Mouse (Mus musculus) adrenal gland, postnatal 25 days (tissue): Measurements from ENCODE around the gene Rxfp4. TPM values are rescaled to one million over a fixed set of nuclear protein-coding genes. Genes with fewer than 3 reads are reported as not detected.
A peak's percentile ranks its signal among the peaks of the same experiment; 100 is the strongest.

Experiments
- DNase-seq: peaks from one replicate; pipeline ENCODE4 v3.0.0; 2021; ENCODE audit warnings: mixed read lengths
- long read RNA-seq: library from polyadenylated mRNA; stranded (forward); transcript quantifications from one replicate; pipeline ENCODE4 v2.0.0, GENCODE M21; 2021
- total RNA-seq: library from RNA; stranded (reverse); gene quantifications from 2 replicates; pipeline ENCODE4 v1.2.3, GENCODE M21; 2021

The Rxfp4 gene
- not detected in 2 replicates for total RNA-seq
- long read RNA-seq, result 0 reads

- no peak for DNase-seq
Measured at GRCm38 (mm10) chr3:88652846-88653515, at the start of gene Rxfp4. Gene Rxfp4 (minus strand): TSS chr3:88653142.

DNA sequence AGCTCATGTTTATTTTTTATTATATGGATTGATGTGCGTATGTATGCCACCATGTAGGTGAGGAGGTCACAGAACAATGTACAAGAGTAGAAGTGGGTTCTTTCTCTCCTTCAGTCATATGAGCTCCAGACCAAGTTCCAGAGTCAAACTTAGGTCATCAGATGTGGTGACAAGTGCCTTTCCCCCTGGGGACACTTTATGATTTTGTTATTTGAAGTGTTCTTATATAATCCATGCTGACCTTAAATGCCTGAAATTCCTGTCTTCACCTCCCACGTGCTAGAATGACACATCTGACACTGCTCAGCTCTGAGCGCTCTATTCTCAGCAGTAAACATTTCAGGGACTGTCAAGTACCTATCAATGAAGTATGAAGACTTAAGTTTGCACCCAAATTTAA is 48.3 kb upstream of the Rxfp4 start:
- DNase-seq, result no peak

GRCm38 (mm10) chr3:88700247-88700646 is 47.3 kb upstream of the Rxfp4 start:
- no peak for DNase-seq

DNA sequence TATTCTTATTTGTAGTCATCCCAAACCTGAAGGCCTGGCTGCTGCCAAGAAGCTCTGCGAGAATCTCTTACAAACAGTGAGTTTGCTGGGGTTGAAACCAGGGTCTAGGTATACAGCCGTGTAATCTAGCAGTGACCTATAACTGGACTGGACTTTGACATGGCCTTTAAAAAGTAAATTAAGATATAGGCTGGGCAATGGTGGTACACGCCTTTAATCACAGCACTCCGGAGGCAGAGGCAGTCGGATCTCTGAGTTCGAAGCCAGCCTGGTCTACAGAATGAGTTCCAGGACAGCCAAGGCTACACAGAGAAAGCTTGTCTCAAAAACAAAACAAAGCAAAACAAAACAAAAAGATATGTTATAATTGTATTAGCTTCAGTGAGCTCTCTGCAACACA is 45.9 kb upstream of the Rxfp4 start:
- no peak for DNase-seq

- no peak for DNase-seq
Measured at GRCm38 (mm10) chr3:88698051-88698450, 45.1 kb upstream of the Rxfp4 start.

DNA sequence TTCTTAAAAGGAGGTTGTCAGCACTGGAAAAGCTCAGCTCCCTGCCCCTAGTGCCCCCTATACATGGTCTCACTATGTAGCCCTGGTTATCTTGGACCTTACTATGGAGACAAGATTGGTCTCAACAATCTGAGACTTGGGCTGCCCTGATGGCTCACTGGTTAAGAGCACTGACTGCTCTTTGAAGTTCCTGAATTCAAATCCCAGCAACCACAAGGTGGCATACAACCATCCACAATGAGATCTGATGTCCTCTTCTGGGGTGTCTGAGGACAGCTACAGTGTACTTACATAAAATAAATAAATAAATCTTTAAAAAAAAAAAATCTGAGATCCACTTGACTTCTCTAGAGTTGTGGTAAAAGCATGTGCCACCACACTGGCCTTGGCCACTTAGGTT is 42.6 kb upstream of the Rxfp4 start:
- DNase-seq, result no peak

DNA sequence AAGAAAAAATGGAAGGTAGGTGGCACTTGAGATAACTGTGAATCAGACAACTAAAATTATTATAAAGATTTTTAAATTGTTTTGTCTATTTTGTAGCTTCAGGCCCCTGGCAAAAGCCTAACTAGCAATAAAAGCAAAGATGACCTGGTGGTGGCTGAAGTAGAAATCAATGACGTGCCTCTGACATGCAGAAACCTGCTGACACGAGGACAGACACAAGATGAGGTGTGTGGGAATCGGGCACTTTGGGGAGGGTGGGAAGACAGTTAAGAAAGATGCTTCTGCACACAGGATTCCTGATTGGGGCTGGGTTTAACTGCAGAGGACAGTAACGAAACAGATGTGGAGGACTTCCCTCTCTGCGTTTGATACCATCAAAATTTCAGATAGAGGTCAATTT is 36.1 kb upstream of the Rxfp4 start:
- DNase-seq, result no peak

DNA sequence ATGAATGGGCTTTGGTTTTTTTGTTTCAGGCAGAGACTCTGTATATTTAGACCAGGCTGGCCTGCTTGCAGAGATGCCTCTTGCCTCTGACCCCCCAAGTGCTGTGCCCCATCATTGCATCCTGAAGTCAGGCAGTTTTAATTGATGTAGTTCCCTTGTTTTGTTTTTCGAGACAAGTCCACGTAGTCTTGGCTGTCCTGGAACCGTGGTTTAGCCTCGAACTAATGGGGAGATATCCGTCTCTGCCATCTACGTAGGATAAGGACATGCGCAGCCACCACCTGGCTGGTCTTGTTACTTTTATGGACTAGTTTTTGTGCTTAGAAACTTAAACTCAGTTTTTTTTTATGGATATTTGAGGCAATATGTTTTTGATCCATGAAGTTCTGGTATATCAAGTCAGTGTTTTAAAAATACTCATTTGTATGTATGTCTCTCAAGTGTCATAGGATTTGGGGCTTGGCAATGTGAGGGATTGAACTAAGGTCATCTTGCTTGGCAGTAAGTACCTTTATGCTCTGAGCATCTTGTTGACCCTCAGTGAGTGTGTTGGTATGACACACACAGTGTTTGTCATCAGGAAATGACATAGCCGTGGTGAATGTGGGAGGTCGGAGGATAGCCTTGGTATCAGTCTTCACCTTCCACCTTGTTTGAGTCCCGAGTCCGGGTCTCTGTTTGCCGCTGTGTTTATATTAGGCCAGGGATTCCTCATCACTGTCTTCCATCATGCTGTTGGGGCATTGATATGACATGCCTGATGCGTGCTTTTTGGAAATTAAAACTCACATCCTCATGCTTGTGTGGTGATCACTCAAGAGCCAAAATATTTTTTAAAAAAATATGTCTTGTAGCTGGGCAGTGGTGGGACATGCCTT is 34.0 kb upstream of the Rxfp4 start:
- no peak for DNase-seq

DNA sequence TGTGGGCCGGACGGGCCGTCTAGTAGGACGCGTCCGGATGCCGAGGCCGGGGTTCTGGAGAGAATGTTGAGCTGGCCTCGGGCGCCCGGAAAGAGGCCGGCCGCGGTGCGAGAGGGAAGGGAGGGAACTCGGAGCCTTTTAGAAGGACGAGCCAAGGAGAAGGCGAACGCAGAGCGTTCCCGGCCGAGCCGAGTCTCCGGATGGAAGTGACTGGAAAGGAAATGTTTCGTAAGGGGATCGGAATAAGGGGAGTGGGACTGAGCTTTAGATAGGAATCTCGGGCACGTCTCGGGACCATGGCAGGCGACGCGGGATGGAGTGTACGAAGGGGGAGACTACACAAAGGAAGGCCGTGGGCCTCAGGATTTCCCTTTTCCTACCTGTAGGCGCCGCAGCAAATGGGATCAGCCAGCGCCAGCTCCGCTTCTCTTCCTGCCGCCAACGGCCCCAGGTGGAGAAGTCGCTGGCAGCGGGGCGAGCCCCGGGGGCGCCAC is 33.1 kb upstream of the Rxfp4 start:
- DNase-seq, result peak; percentile 47

DNA sequence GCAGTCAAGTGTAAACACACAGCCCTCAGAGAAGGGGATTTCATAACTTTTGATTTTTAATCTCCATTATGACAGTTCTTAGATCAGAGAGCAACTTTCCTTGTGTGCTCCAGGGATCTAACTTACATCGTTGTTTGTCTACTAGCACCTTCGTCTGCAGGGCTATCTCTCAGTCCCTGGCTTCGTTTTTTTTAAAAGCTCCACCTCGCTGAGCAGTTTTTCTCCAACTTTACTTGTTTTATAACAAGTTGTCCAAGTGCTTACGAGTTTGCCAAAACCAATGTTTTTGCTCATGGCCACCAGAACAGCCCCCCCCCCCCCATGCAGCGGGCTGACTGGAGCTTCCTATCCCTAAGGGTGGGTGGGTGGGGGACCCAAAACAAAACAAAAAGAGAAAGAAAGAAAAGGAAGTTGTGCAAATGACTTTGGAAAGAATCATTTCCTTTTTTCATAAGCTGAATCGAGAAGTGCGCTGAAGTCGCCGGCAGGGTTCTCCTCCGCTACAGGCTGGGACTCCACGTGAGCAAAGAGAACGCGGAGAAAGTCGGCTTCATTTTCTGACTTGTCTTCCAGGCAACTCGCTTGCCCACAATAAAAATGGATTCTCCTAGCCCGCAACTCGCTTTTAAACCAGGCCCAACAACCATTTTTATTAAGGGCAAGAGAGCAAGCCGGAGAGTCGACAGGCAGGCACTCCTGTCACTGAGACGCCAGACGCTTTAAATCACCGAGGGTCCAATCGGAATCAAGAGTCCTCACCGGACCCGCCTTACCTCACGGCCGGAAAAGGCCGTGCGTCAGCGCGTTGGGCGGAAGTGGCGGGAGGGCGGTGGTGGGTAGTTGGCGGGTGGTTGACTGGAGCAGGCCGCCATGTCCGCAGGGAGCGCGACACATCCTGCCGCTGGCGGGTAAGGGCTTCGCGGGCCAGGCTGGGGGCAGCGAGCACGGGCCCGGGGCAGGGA is 32.3 kb upstream of the Rxfp4 start, which contains the start of gene Khdc4:
Gene Khdc4, plus strand, starts transcription at position 824 of the 962 bp plus-strand sequence.
- DNase-seq, result peak; percentile 95

DNA sequence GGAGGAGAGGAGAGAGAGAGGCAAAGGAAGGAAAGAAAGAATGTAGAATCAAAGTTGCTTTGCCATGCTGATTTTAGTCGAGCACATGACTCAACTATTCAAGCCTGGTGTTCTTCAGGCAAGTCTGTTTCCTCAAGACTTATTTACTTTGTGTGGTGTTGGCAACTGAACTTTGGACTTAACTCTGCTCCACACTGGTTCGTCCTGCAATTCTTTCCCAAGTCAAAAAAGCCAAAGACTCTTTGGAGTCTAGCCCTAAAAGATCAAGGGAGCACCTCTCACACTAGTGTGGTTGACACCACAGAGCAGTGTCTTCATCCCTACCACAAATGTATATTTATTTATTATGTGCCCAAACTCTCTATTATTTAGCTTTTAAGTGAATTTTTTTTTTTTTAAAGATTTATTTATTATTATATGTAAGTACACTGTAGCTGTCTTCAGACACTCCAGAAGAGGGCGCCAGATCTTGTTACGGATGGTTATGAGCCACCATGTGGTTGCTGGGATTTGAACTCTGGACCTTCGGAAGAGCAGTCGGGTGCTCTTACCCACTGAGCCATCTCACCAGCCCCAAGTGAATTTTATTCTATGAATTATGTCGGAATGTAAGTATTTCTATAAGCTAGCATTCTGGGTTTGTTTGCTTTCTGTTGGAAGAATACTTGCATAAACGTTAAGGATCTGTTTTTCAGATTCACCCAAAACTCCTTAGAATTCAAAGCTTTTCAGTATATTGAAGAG is 31.5 kb upstream of the Rxfp4 start:
- DNase-seq, result no peak

- DNase-seq, result no peak
Measured at GRCm38 (mm10) chr3:88683814-88684213, 30.9 kb upstream of the Rxfp4 start.

DNA sequence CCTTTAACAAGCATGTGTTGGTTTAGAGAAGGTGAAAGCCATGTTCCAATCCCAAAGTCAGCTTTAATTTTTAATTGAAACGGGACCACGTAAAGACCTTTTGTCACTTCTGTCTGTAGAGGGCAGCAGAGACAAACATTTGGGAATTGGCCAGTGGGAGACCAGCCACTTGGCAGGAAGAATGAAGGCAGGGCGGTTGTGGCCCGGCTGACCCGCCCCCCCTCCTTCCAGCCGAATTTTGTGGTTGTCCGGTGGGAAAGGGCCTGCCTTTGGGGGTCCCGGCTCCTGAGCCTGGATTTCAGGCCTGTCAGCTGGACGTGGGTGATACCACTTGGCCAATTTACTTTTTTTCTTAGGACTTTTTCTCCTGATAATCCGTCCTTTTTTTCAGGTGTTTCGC is 24.5 kb upstream of the Rxfp4 start:
- DNase-seq, result peak; percentile 56

- DNase-seq, result no peak
Measured at GRCm38 (mm10) chr3:88664095-88664494, 11.2 kb upstream of the Rxfp4 start.

DNA sequence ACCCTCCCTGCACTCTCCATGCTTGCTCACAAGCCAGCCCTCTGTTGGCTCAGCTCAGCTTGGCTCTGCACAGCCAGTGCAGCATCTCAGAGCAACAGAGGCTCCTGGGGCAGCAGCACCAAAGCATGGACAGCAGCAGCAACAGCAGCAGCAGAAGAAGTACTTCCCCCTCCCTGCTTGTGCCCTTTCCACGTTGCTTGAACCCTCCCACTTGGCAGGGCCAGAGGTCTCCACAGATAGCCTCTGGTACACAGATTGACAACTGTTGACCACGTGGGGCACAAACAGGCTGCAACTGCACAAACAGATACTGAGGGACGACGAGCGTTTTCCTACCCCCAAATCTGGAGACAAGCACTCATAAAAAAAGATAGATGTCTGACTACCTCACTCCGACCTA is 6.9 kb upstream of the Rxfp4 start:
- no peak for DNase-seq

GRCm38 (mm10) chr3:88658441-88659127 is 5.6 kb upstream of the Rxfp4 start:
- no peak for DNase-seq

GRCm38 (mm10) chr3:88655619-88656018 is 2.7 kb upstream of the Rxfp4 start:
- no peak for DNase-seq

DNA sequence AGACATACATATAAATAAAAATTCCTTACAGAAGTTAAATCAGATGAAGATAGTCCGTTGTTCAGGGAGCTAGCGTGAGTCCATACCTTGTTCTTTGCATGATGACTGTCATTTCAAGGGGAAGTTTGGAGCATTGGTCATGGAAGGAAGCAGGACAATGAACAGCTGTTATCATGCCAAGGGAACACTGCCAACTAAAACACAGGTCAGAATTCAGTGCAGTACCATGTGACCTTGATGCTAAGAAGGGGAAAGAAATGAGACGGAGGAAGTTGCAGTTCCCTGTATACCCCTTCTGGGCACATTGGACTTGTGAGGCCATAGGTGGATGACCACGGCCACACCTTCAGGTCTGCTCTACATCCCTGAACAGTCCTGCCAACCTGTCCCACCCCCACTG is 1.7 kb upstream of the Rxfp4 start:
- no peak for DNase-seq

DNA sequence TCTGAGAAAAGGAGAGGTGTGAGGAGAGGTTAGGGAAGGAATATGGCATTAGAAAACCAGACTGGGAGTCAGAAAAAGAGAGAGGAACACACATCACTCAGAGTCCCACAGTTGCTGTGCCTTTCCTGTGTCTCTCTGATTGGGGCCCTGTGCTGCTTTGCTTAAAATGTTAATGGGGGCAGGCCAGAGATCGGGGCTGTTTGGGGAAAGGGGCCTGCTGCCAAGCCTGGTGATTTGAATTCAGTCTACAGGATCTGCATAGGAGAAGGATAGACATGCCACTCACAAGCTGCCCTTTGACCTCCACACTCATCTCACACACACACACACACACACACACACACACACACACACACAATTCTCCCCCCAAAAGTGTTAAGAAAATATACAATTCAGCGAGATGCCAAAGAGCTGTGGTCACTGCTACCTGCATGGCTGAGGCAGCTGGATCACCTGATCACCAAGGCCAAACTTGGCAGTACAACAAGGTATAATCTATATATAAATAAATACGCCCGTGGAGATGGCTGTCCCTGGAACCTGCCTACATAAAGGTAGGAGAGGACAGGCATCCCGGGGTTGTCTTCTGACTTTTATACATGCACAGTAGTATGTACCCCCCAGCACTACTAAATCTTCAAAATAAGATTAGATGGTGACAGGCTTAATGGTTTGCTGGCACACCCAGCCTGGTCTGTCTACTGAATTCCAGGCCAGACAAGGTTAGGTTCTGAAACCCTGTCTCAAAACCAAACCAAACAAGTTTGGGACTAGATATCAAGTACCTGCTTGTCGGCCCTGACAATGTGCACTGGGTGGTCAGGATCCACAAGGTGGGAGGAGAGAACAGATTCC is 801 bp upstream of the Rxfp4 start:
- DNase-seq, result no peak
